Mouse (Mus musculus) forebrain, postnatal 0 days (tissue): Measurements from ENCODE around the gene Mrln. TPM values are rescaled to one million over a fixed set of nuclear protein-coding genes. Genes with fewer than 3 reads are reported as not detected.

Source experiments
- ATAC-seq: fragments of 200-750 bp; cut with Nextera tagmentation; 2 replicates; pipeline ENCODE4 v1.8.0; 2017; ENCODE audit warnings: mild to moderate bottlenecking, moderate library complexity
- DNase-seq: peaks from one replicate; pipeline ENCODE4 v3.0.0-alpha.2; 2015
- H3K27ac ChIP-seq: fragments of 300-500 bp; sonication (generic); 2 replicates; pipeline ENCODE4 v1.5.1; 2014; ENCODE audit warnings: low read depth, mild to moderate bottlenecking, antibody characterized with exemption, low read length, moderate library complexity, mixed read lengths
- H3K27me3 ChIP-seq: fragments of 300-500 bp; sonication (generic); 2 replicates; pipeline ENCODE4 v1.6.1; 2014; ENCODE audit warnings: mild to moderate bottlenecking, low read length, mixed read lengths; ENCODE audit not compliant: insufficient read depth
- H3K36me3 ChIP-seq: fragments of 300-500 bp; sonication (generic); 2 replicates; pipeline ENCODE4 v1.6.1; 2014; ENCODE audit warnings: mild to moderate bottlenecking, moderate library complexity; ENCODE audit not compliant: insufficient read depth
- H3K4me1 ChIP-seq: fragments of 300-500 bp; sonication (generic); 2 replicates; pipeline ENCODE4 v1.6.1; 2014; ENCODE audit warnings: antibody characterized with exemption; ENCODE audit not compliant: insufficient read depth
- H3K4me2 ChIP-seq: fragments of 300-500 bp; sonication (generic); 2 replicates; pipeline ENCODE4 v1.6.1; 2014; ENCODE audit warnings: low read depth, mild to moderate bottlenecking, moderate library complexity
- H3K4me3 ChIP-seq: fragments of 300-500 bp; sonication (generic); 2 replicates; pipeline ENCODE4 v1.5.1; 2014; ENCODE audit warnings: low read depth, low read length, mixed read lengths
- H3K9ac ChIP-seq: fragments of 300-500 bp; sonication (generic); 2 replicates; pipeline ENCODE4 v1.6.1; 2014; ENCODE audit warnings: mild to moderate bottlenecking
- H3K9me3 ChIP-seq: fragments of 300-500 bp; sonication (generic); 2 replicates; pipeline ENCODE4 v1.6.1; 2016; ENCODE audit warnings: low read length
- CTCF ChIP-seq: sonication (generic); IDR thresholded peaks from 2 replicates; pipeline ENCODE4 v1.5.1; 2016; ENCODE audit warnings: antibody characterized with exemption, control low read depth, low read depth
- WGBS: fragments of 180-500 bp; shearing (Covaris S2); extraction: QIAGEN DNeasy Blood & Tissue Kit; methylation state at CpG from one replicate; pipeline ENCODE4 v1.1.7; 2014; 5-methylcytosine and 5-hydroxymethylcytosine counted together
- polyA plus RNA-seq: library from polyadenylated mRNA; unstranded; fragments of >200 nt; fragmentation: Nextera tagmentation; extraction: Ambion mirVana; gene quantifications from 2 replicates; pipeline ENCODE4 v1.2.1, GENCODE M21; 2015
- total RNA-seq: library from RNA; depleted of rRNA; stranded (reverse); fragments of >200 nt; gene quantifications from 2 replicates; pipeline ENCODE4 v1.2.3, GENCODE M21; 2014

The Mrln gene
- total and polyA plus RNA-seq, 2 experiments from 2014 or later: 1.00 to 2.7 TPM

- no peak overlapping the region for H3K4me3 ChIP-seq
- ATAC-seq (no peak), DNase-seq (no peak)
- H3K4me2 ChIP-seq: no peak overlapping the region
- H3K27ac ChIP-seq: no peak overlapping the region
- peaks cover 11% of the 10 kb centered on the region; the same call in 1 of the 2 replicates for H3K36me3 ChIP-seq
- TF ChIP-seq CTCF: no peak
- no peaks in the 10 kb centered on the region for H3K27me3 ChIP-seq
- H3K4me1 ChIP-seq: no peaks in the 10 kb centered on the region
- H3K9me3 ChIP-seq: no peaks in the 10 kb centered on the region
- no peak overlapping the region for H3K9ac ChIP-seq
- WGBS: 86% methylated on average over 9 of the region's 9 CpGs
Observed at GRCm38 (mm10) chr10:70180727-70181126, 23.7 kb upstream of the Mrln start.

DNA sequence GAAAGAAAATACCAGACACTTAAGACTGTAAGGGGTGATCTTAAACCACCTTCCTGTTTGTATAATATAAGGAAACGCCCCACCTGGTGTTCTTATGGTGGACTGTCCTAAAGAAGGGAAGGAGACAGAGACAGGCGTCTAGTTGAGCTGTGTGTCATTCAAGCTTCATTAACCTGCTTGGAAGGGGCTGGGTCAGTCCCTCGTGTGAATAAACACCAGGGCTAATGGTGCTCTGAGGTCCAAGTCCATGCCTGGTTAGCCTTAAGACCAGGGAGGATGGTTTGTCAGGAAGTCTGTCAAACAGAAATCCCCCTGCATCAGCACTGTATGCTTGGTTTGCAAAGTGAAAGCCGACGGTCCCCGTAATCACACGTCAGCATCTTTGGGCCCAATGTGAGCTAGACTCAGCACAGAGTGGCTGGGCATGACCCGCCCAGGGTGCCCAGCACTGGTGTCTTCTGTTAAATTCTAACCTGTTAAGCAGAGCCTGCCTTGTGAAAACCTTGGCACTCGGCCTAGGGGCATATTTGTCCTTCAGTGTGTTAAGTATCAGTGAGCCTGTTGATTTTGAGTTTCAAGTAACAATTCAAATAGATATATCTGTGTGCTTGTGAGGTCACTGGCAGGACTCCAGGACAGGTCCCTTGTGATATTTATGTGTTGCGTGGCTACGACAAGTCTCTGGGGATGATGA is 23.0 kb upstream of the Mrln start:
- Histone ChIP-seq H3K9me3 (no peaks in the 10 kb centered on the region), H3K4me2 (no peak overlapping the region), H3K27me3 (no peaks in the 10 kb centered on the region), H3K4me1 (no peaks in the 10 kb centered on the region), H3K4me3 (no peak overlapping the region), H3K9ac (no peak overlapping the region), H3K36me3 (peaks cover 11% of the 10 kb centered on the region; the same call in 1 of the 2 replicates), H3K27ac (no peak overlapping the region)
- DNase-seq (no peak), ATAC-seq (no peak)
- 86% methylated on average over 11 of the region's 11 CpGs for WGBS
- TF ChIP-seq CTCF: no peak

GRCm38 (mm10) chr10:70183210-70184080 is 21.0 kb upstream of the Mrln start:
- Histone ChIP-seq H3K36me3 (peaks cover 17% of the 10 kb centered on the region), H3K9me3 (no peaks in the 10 kb centered on the region), H3K9ac (no peak overlapping the region), H3K27me3 (no peaks in the 10 kb centered on the region), H3K4me3 (no peak overlapping the region), H3K4me1 (no peaks in the 10 kb centered on the region), H3K27ac (peak overlapping the region; percentile 21; the same call in 1 of the 2 replicates), H3K4me2 (no peak overlapping the region)
- peak; percentile 21 for DNase-seq
- peak; percentile 64 for ATAC-seq
- WGBS: 53% methylated on average over 15 of the region's 15 CpGs
- TF ChIP-seq CTCF: no peak

DNA sequence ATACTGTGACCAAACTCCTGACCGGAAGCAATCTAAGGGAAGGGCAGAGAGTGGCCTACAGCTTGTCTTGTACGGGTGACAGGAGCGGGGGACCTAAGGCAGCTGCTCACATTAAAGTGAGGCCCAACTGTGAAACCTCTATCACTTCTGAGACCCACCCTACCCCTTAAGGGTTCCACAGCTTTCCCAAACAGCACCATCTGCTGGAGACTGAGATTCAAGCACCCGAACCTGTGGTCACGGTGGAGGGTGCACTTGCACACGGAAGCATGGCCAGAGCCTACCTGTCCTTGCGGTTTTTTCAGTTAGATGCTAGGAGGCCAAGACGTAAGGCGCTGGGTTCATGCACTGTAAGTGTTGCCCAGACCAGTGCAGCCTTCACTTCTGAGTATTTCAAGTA is 18.3 kb upstream of the Mrln start:
- no peak for DNase-seq
- no peaks in the 10 kb centered on the region for H3K4me1 ChIP-seq
- WGBS: 76% methylated on average over 9 of the region's 9 CpGs
- no peak overlapping the region for H3K9ac ChIP-seq
- no peak overlapping the region for H3K4me3 ChIP-seq
- peaks cover 35% of the 10 kb centered on the region for H3K36me3 ChIP-seq
- no peak overlapping the region for H3K27ac ChIP-seq
- H3K27me3 ChIP-seq: no peaks in the 10 kb centered on the region
- H3K4me2 ChIP-seq: no peak overlapping the region
- peak; percentile 71 for TF ChIP-seq CTCF
- H3K9me3 ChIP-seq: no peaks in the 10 kb centered on the region
- no peak; the same call in 1 of the 2 replicates for ATAC-seq

- ATAC-seq (no peak), DNase-seq (no peak)
- H3K27me3 ChIP-seq: no peaks in the 10 kb centered on the region
Observed at GRCm38 (mm10) chr10:70186586-70186985, 17.9 kb upstream of the Mrln start.

DNA sequence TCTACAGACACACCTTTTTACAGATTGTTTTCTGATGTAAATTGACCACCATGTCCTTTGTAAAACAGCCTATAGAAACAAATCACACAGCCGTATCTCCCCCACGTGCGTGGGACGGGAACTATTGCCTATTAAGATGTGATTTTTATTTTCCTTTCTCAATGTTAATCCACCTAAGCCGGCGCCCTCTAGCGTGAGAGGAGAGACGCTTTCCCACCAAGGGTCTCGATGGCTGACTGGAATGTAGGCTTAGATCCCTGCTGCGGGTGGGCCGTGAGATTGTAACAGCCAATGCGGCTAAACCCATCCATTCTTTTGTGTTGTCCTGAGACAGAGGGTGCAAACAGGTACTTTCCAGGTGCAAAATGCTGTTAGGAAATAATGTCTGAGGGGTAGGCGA is 14.6 kb upstream of the Mrln start:
- Histone ChIP-seq H3K4me3 (no peak overlapping the region), H3K9me3 (no peaks in the 10 kb centered on the region), H3K27me3 (no peaks in the 10 kb centered on the region), H3K4me1 (no peaks in the 10 kb centered on the region), H3K27ac (no peak overlapping the region), H3K9ac (no peak overlapping the region), H3K4me2 (no peak overlapping the region), H3K36me3 (peaks cover 56% of the 10 kb centered on the region)
- 83% methylated on average over 13 of the region's 13 CpGs for WGBS
- TF ChIP-seq CTCF: peak; percentile 42
- no peak for DNase-seq
- ATAC-seq: no peak

More at GRCm38 (mm10) chr10:70186586-70186985, 17.9 kb upstream of the Mrln start:
- no peak overlapping the region for H3K9ac ChIP-seq
- peaks cover 39% of the 10 kb centered on the region for H3K36me3 ChIP-seq
- TF ChIP-seq CTCF: no peak
- H3K27ac ChIP-seq: no peak overlapping the region
- no peaks in the 10 kb centered on the region for H3K4me1 ChIP-seq
- no peaks in the 10 kb centered on the region for H3K9me3 ChIP-seq
- no peak overlapping the region for H3K4me3 ChIP-seq
- no peak overlapping the region for H3K4me2 ChIP-seq
- WGBS: 96% methylated on average over 7 of the region's 7 CpGs

GRCm38 (mm10) chr10:70194283-70194682 is 10.2 kb upstream of the Mrln start:
- Histone ChIP-seq H3K9ac (no peak overlapping the region), H3K9me3 (no peaks in the 10 kb centered on the region), H3K4me2 (no peak overlapping the region), H3K4me3 (no peak overlapping the region), H3K27me3 (no peaks in the 10 kb centered on the region), H3K27ac (no peak overlapping the region), H3K36me3 (peaks cover 31% of the 10 kb centered on the region), H3K4me1 (no peaks in the 10 kb centered on the region)
- 78% methylated on average over 9 of the region's 9 CpGs for WGBS
- DNase-seq (no peak), ATAC-seq (no peak)
- no peak for TF ChIP-seq CTCF
